Mouse (Mus musculus) heart, postnatal 0 days (tissue): Measurements from ENCODE around the gene Cav1. TPM values are rescaled to one million over a fixed set of nuclear protein-coding genes. Genes with fewer than 3 reads are reported as not detected.

Experiments
- ATAC-seq: fragments of 200-750 bp; cut with Nextera tagmentation; 2 replicates; pipeline ENCODE4 v1.8.0; 2017; ENCODE audit warnings: low read depth, moderate number of reproducible peaks, moderate library complexity; ENCODE audit not compliant: insufficient read depth
- DNase-seq: peaks from one replicate; pipeline ENCODE4 v3.0.0-alpha.2; 2016; ENCODE audit warnings: low spot score
- H3K27ac ChIP-seq: fragments of 300-500 bp; sonication (generic); 2 replicates; pipeline ENCODE4 v1.5.1; 2014; ENCODE audit warnings: low read depth, mild to moderate bottlenecking
- H3K27me3 ChIP-seq: fragments of 300-500 bp; sonication (generic); 2 replicates; pipeline ENCODE4 v1.6.1; 2014; ENCODE audit warnings: low read length, mixed read lengths; ENCODE audit not compliant: control insufficient read depth, insufficient read depth
- H3K36me3 ChIP-seq: fragments of 300-500 bp; sonication (generic); replicated peaks from 2 replicates; pipeline ENCODE4 v1.6.1; 2014; ENCODE audit warnings: low read length, mixed read lengths; ENCODE audit not compliant: control insufficient read depth, insufficient read depth
- H3K4me1 ChIP-seq: fragments of 300-500 bp; sonication (generic); 2 replicates; pipeline ENCODE4 v1.6.1; 2014; ENCODE audit warnings: antibody characterized with exemption; ENCODE audit not compliant: control insufficient read depth, insufficient read depth
- H3K4me2 ChIP-seq: fragments of 300-500 bp; sonication (generic); 2 replicates; pipeline ENCODE4 v1.6.1; 2014; ENCODE audit warnings: low read depth, mild to moderate bottlenecking, low read length, moderate library complexity
- H3K4me3 ChIP-seq: fragments of 300-500 bp; sonication (generic); 2 replicates; pipeline ENCODE4 v1.5.1; 2014; ENCODE audit warnings: low read depth, low read length
- H3K9ac ChIP-seq: fragments of 300-500 bp; sonication (generic); replicated peaks from 2 replicates; pipeline ENCODE4 v1.6.1; 2014; ENCODE audit warnings: low read depth, low read length, mixed read lengths
- H3K9me3 ChIP-seq: fragments of 300-500 bp; sonication (generic); replicated peaks from 2 replicates; pipeline ENCODE4 v1.6.1; 2016; ENCODE audit warnings: low read length; ENCODE audit not compliant: control insufficient read depth
- CTCF ChIP-seq: IDR thresholded peaks from 2 replicates; pipeline ENCODE4 v1.5.1; 2016; ENCODE audit warnings: antibody characterized with exemption, control low read depth, low read depth
- EP300 ChIP-seq: IDR thresholded peaks from 2 replicates; pipeline ENCODE4 v1.6.1; 2016; ENCODE audit warnings: antibody characterized with exemption, low read depth
- WGBS: fragments of 180-500 bp; shearing (Covaris S2); extraction: QIAGEN DNeasy Blood & Tissue Kit; methylation state at CpG from one replicate; pipeline ENCODE4 v1.1.7; 2014; 5-methylcytosine and 5-hydroxymethylcytosine counted together
- polyA plus RNA-seq: library from polyadenylated mRNA; unstranded; fragments of >200 nt; fragmentation: Nextera tagmentation; extraction: Ambion mirVana; gene quantifications from 2 replicates; pipeline ENCODE4 v1.2.1, GENCODE M21; 2015
- total RNA-seq: library from RNA; depleted of rRNA; stranded (reverse); fragments of >200 nt; gene quantifications from 2 replicates; pipeline ENCODE4 v1.2.3, GENCODE M21; 2014; ENCODE audit warnings: low replicate concordance

Gene Cav1
- total and polyA plus RNA-seq, 2 experiments from 2014 or later: 335 to 590 TPM

DNA sequence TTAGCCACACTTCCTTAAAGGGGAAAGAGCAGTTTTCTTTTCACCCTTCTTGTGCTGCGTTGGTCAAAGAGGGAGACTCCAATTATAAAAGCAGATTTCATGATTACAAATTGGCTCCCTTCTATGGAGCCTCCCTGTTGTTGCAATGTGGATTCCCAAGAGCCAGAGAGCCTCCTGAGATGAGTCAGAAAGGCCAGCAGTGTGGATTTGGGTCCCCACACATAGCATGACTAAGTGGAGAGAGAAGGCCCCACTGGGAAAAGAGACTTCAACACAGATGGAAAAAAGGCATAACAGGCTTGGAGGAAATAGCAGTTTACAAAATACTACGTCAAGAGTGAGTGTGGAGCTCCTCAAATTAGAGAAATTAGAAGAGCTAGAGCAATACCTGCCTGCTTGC lies 3.1 kb downstream of the Cav1 start:
- WGBS: 55% methylated on average over 2 of the region's 2 CpGs
- H3K27ac ChIP-seq: peak overlapping the region; percentile 94
- ATAC-seq: no peak
- H3K9me3 ChIP-seq: no peaks in the 10 kb centered on the region
- no peak for DNase-seq
- peaks cover 5% of the 10 kb centered on the region; the same call in 1 of the 2 replicates for H3K27me3 ChIP-seq
- no peak for TF ChIP-seq CTCF
- no peak for TF ChIP-seq EP300
- peak overlapping the region; percentile 79 for H3K9ac ChIP-seq
- peaks cover 6% of the 10 kb centered on the region; the same call in 1 of the 2 replicates for H3K4me1 ChIP-seq
- peak overlapping the region; percentile 78 for H3K4me3 ChIP-seq
- peak overlapping the region; percentile 92 for H3K4me2 ChIP-seq
- no peaks in the 10 kb centered on the region for H3K36me3 ChIP-seq

DNA sequence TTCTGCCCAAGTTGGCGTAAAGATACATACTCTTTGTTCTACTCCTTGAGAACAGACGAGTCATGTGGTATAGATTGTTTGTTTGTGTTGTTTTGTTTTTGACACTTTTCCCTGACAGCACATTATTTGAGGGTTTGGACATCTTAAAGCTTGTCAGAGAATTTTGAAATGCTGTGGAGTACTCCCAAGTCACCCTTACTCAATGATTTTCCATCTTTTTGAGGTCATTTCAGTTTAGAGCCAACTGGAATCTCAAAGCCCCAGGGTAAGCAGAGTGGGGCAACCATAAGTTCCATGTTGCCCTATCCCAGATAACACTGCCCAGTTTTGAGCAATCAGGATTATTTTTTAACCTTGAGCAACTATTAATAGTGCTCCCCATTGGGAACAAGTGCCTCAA lies 8.1 kb downstream of the Cav1 start:
- Histone ChIP-seq H3K4me3 (no peak overlapping the region), H3K4me1 (peaks cover 19% of the 10 kb centered on the region), H3K27me3 (no peaks in the 10 kb centered on the region), H3K36me3 (no peaks in the 10 kb centered on the region), H3K9ac (no peak overlapping the region), H3K27ac (peak overlapping the region; percentile 64), H3K9me3 (no peaks in the 10 kb centered on the region), H3K4me2 (peak overlapping the region; percentile 22; the same call in 1 of the 2 replicates)
- 80% methylated on average over 2 of the region's 2 CpGs for WGBS
- TF ChIP-seq CTCF: no peak
- TF ChIP-seq EP300: no peak
- DNase-seq (no peak), ATAC-seq (no peak)

DNA sequence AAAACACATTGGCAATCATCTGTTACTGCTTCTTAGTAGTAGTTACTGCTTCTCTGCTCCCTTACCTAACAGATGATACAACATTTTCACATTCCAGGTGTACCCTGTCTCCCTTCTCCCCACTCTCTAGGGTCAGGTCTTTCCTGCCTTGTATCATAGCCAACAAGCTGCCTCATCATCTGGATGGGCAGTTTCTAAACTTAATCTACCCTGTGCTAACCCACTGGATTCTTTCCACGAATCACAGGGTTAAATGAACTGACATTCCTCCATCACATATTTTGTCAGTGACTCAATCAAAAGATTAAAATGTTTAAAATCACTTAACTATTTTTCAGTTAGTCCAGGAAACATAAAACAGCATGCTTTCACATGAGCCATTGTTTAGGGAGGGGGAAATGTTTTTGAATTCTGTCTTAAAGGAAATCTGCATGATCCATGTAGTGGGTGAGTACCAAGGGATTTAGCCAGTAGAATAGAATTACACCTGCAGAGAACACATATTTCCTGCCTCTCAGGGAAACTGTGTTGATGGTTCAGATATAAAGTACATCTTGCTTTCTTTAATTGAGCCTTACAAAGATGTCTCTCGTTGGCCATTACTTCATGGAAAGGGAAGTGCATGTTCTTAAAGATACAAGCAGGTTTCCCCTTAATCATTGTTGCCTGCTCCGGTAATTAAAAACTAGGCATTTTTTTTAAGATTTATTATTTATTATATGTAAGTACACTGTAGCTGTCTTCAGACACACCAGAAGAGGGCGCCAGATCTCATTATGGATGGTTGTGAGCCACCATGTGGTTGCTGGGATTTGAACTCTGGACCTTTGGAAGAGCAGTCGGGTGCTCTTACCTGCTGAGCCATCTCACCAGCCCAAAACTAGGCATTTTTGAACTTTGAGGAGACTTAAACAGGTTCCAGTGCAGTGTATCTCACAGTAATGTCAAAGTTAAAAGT lies 8.8 kb downstream of the Cav1 start:
- H3K27ac ChIP-seq: peak overlapping the region; percentile 64
- no peak overlapping the region for H3K4me3 ChIP-seq
- no peak for DNase-seq
- TF ChIP-seq CTCF (no peak), EP300 (0 out of 2 replicates have a peak, but pooled peaks have one; percentile 24)
- no peaks in the 10 kb centered on the region for H3K36me3 ChIP-seq
- 68% methylated on average over 5 of the region's 5 CpGs for WGBS
- H3K9me3 ChIP-seq: no peaks in the 10 kb centered on the region
- H3K4me2 ChIP-seq: peak overlapping the region; percentile 22; the same call in 1 of the 2 replicates
- no peak overlapping the region for H3K9ac ChIP-seq
- H3K27me3 ChIP-seq: no peaks in the 10 kb centered on the region
- peak; percentile 53; the same call in 1 of the 2 replicates for ATAC-seq
- H3K4me1 ChIP-seq: peaks cover 26% of the 10 kb centered on the region

DNA sequence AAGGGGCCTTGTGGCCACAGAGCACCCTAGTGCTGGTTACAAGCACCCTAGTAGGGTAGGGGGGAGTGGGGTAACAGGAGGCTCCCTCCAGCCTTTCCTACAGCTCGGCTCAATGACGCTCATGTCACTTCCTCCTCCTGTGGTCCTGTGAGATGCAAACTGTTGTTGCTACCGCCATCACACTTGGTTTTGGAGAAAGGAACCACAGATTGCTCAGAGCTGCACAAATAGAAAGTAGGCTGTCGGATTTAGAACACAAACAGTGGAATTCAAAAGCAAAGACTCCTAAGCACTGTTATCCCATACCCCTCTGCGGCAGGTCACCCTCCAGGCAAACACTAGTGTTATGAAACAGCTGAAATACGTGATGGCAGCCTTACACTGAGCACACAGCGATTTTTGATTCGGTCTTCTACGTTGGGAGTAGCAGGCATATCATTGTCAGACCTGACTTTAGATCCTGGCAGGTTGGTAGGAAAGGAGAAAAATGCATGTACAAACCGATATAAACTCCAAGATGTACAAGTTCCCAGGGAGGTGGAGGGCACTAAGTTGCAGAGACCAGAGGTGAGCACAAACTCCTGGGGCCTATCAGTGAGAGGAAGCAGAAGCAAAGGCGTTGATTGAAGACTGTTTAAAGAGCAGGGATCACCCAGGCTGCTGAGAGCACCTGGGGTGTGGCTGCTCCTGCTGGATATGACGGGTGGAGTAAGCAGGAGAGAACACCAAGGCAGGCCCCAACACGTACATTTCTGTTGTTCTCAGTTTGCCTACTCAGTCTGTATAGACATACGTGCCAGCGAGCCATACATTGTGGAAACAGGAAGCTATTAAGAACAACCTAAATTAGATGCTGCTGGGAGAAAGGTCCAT lies 10.4 kb downstream of the Cav1 start:
- Histone ChIP-seq H3K4me1 (peaks cover 26% of the 10 kb centered on the region), H3K27ac (peak overlapping the region; percentile 56), H3K4me3 (no peak overlapping the region), H3K9ac (no peak overlapping the region), H3K27me3 (no peaks in the 10 kb centered on the region), H3K9me3 (no peaks in the 10 kb centered on the region), H3K4me2 (no peak overlapping the region), H3K36me3 (no peaks in the 10 kb centered on the region)
- no peak for DNase-seq
- ATAC-seq: peak; percentile 33; the same call in 1 of the 2 replicates
- TF ChIP-seq EP300 (no peak), CTCF (no peak)
- 52% methylated on average over 15 of the region's 15 CpGs for WGBS

DNA sequence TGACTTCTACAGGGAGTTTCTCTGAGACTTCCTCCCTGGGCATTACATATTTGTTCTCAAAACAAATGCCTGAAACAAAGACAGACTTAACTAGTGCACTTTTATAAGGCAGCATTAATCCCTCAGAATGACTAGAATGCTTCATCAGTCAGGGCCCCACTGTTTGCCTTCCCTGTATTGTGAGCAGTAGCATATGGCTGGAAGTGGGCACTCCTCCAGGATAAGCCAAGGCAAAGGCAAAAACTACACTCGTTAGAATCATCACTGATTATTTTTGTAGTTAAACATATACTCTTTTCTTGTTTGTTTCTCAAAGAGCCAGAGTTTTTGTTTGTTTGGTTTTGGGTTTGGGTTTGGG lies 11.0 kb downstream of the Cav1 start:
- no peak overlapping the region for H3K4me3 ChIP-seq
- ATAC-seq (no peak), DNase-seq (no peak)
- H3K36me3 ChIP-seq: no peaks in the 10 kb centered on the region
- H3K4me2 ChIP-seq: no peak overlapping the region
- peaks cover 26% of the 10 kb centered on the region for H3K4me1 ChIP-seq
- no peak overlapping the region for H3K9ac ChIP-seq
- WGBS: 29% methylated on average over 1 of the region's 1 CpGs
- TF ChIP-seq EP300 (no peak), CTCF (no peak)
- H3K9me3 ChIP-seq: no peaks in the 10 kb centered on the region
- H3K27ac ChIP-seq: peak overlapping the region; percentile 56
- H3K27me3 ChIP-seq: no peaks in the 10 kb centered on the region
